Mouse (Mus musculus) hindbrain, embryonic 14.5 days (tissue): ENCODE data around the gene Ankrd33b. TPM values are rescaled to one million over a fixed set of nuclear protein-coding genes. Genes with fewer than 3 reads are reported as not detected.

Source experiments
- ATAC-seq: fragments of 200-750 bp; cut with Nextera tagmentation; 2 replicates; pipeline ENCODE4 v1.8.0; 2017; ENCODE audit warnings: moderate number of reproducible peaks, mild to moderate bottlenecking, moderate TSS enrichment, moderate library complexity; ENCODE audit not compliant: low FRiP score
- DNase-seq: peaks from one replicate; pipeline ENCODE4 v3.0.0-alpha.2; 2015; ENCODE audit warnings: low spot score
- H3K27ac ChIP-seq: fragments of 300-500 bp; sonication (generic); 2 replicates; pipeline ENCODE4 v1.5.1; 2014; ENCODE audit warnings: mild to moderate bottlenecking, moderate library complexity
- H3K27me3 ChIP-seq: fragments of 300-500 bp; sonication (generic); 2 replicates; pipeline ENCODE4 v1.6.1; 2014; ENCODE audit warnings: mild to moderate bottlenecking, low read length, mixed read lengths; ENCODE audit not compliant: control insufficient read depth, insufficient read depth
- H3K36me3 ChIP-seq: fragments of 300-500 bp; sonication (generic); replicated peaks from 2 replicates; pipeline ENCODE4 v1.6.1; 2014; ENCODE audit not compliant: control insufficient read depth, insufficient read depth
- H3K4me1 ChIP-seq: fragments of 300-500 bp; sonication (generic); replicated peaks from 2 replicates; pipeline ENCODE4 v1.6.1; 2014; ENCODE audit warnings: antibody characterized with exemption, low read length, mixed read lengths; ENCODE audit not compliant: control insufficient read depth, insufficient read depth
- H3K4me2 ChIP-seq: fragments of 300-500 bp; sonication (generic); replicated peaks from 2 replicates; pipeline ENCODE4 v1.6.1; 2014; ENCODE audit warnings: mild to moderate bottlenecking, moderate library complexity
- H3K4me3 ChIP-seq: fragments of 300-500 bp; sonication (generic); replicated peaks from 2 replicates; pipeline ENCODE4 v1.5.1; 2014; ENCODE audit warnings: mild to moderate bottlenecking, low read length
- H3K9ac ChIP-seq: fragments of 300-500 bp; sonication (generic); 2 replicates; pipeline ENCODE4 v1.6.1; 2014
- H3K9me3 ChIP-seq: fragments of 300-500 bp; sonication (generic); 2 replicates; pipeline ENCODE4 v1.6.1; 2016; ENCODE audit warnings: low read length; ENCODE audit not compliant: control insufficient read depth
- WGBS: fragments of 180-500 bp; shearing (Covaris S2); extraction: QIAGEN DNeasy Blood & Tissue Kit; methylation state at CpG from one replicate; pipeline ENCODE4 v1.1.7; 2014; 5-methylcytosine and 5-hydroxymethylcytosine counted together
- polyA plus RNA-seq: library from polyadenylated mRNA; unstranded; fragments of >200 nt; fragmentation: Nextera tagmentation; extraction: Ambion mirVana; gene quantifications from 2 replicates; pipeline ENCODE4 v1.2.1, GENCODE M21; 2014

The Ankrd33b gene
- polyA plus RNA-seq, 1 experiment from 2014 or later: 1.3 TPM

- Histone ChIP-seq H3K4me3 (no peak overlapping the region), H3K36me3 (no peaks in the 10 kb centered on the region), H3K27ac (no peak overlapping the region), H3K27me3 (no peaks in the 10 kb centered on the region), H3K9ac (no peak overlapping the region), H3K4me2 (no peak overlapping the region), H3K4me1 (no peaks in the 10 kb centered on the region), H3K9me3 (no peaks in the 10 kb centered on the region; the same call in 1 of the 2 replicates)
- WGBS: 32% methylated on average over 6 of the region's 6 CpGs
- DNase-seq: no peak
- ATAC-seq: no peak
Measured at GRCm38 (mm10) chr15:31305181-31305580, 62.3 kb downstream of the Ankrd33b start.

DNA sequence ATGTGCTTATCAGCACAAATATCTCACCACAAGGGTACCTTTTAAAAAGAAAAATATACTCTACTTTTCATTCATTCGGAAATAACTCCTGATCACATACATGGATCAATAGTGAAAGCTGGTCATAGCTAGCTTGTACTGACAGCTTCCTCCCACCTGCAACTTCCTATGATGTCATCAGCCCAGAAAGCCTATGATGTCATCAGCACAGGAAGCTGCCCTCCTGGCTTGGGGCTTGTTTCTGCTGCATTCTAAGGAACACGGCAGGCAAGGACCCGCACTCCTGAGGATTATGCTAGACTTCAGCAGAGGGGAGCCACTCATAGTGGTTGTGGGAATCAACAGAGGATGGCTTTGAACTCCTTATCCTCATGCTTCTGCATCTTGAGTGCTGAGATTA lies 63.2 kb downstream of the Ankrd33b start:
- ATAC-seq (no peak), DNase-seq (no peak)
- no peaks in the 10 kb centered on the region for H3K36me3 ChIP-seq
- no peak overlapping the region for H3K9ac ChIP-seq
- 92% methylated on average over 3 of the region's 3 CpGs for WGBS
- H3K4me3 ChIP-seq: no peak overlapping the region
- no peak overlapping the region for H3K4me2 ChIP-seq
- no peak overlapping the region for H3K27ac ChIP-seq
- no peaks in the 10 kb centered on the region for H3K27me3 ChIP-seq
- H3K9me3 ChIP-seq: no peaks in the 10 kb centered on the region; the same call in 1 of the 2 replicates
- 0 out of 2 replicates have a peak, but pooled peaks cover 6% of the 10 kb centered on the region for H3K4me1 ChIP-seq

DNA sequence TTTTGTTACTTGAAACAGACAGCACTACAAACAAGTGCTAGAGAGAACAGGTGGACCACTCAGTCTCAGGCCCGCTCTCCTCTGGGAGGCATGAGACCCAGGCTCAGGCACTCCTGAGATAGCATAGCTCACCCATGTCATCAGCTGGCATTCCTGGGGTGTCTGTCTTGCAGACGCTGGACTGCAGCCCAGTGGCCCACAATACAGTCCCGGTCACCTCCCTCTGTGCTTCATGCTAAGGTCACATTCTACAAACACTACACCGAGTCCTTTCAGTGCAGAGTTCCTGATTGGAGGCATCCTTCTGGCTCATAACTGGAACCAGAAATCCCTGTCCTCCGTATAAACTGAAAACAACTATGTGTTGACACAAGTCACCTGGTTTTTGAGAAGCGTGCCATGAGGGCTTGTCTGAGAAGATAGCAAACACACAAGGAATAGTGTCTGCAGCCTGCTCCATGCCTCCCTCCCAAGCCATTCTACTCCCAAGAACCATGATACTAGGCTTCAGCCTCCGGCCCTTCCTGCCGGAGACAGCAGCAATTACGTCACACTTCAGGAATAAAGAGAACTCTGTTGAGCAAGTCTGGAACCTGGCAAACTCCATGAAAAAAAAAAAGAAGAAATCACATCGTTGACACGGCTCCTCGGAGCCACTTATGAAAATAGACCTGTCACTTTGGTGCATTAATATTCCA lies 65.1 kb downstream of the Ankrd33b start:
- no peak overlapping the region for H3K9ac ChIP-seq
- no peak for DNase-seq
- no peak for ATAC-seq
- H3K9me3 ChIP-seq: no peaks in the 10 kb centered on the region
- no peaks in the 10 kb centered on the region for H3K36me3 ChIP-seq
- no peak overlapping the region for H3K4me2 ChIP-seq
- 73% methylated on average over 12 of the region's 12 CpGs for WGBS
- H3K4me1 ChIP-seq: peaks cover 11% of the 10 kb centered on the region; the same call in 1 of the 2 replicates
- no peak overlapping the region for H3K4me3 ChIP-seq
- H3K27ac ChIP-seq: no peak overlapping the region
- H3K27me3 ChIP-seq: peaks cover 7% of the 10 kb centered on the region; the same call in 1 of the 2 replicates

DNA sequence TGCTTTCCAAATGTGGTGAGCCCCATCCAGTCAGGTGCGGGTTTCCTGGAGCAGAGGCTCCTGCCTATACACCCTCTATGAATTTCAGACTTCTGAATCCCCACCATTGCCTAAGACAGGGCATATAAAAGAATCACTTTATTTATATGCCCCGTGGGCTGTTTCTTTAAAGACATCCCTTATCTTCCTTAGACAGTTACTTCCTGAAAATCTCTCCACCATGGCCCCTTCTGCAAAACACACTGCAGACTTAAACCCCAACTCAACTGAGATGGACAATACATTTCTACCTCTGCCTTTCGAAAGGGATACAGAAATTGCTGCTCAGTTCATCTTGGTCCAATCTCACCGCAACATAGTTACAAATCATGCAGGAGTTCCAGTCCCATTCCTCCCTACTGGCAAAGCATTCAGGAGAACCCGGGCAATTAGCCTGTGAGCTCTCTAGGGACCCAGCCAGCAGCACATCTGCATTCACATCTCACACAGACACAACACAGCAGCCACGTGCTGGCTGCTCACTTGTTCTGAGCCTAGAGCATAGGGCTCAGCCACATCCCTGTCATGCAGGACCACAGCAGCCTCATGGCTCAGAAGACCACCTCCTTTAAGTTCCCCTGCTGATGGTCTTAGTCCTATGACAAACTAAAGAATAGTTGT lies 68.1 kb downstream of the Ankrd33b start:
- ATAC-seq (peak; percentile 41; the same call in 1 of the 2 replicates), DNase-seq (no peak)
- H3K4me2 ChIP-seq: no peak overlapping the region
- H3K9ac ChIP-seq: no peak overlapping the region
- H3K4me1 ChIP-seq: peaks cover 12% of the 10 kb centered on the region; the same call in 1 of the 2 replicates
- no peaks in the 10 kb centered on the region for H3K9me3 ChIP-seq
- H3K36me3 ChIP-seq: no peaks in the 10 kb centered on the region
- H3K27me3 ChIP-seq: peaks cover 21% of the 10 kb centered on the region
- WGBS: 51% methylated on average over 6 of the region's 6 CpGs
- no peak overlapping the region for H3K27ac ChIP-seq
- H3K4me3 ChIP-seq: no peak overlapping the region

DNA sequence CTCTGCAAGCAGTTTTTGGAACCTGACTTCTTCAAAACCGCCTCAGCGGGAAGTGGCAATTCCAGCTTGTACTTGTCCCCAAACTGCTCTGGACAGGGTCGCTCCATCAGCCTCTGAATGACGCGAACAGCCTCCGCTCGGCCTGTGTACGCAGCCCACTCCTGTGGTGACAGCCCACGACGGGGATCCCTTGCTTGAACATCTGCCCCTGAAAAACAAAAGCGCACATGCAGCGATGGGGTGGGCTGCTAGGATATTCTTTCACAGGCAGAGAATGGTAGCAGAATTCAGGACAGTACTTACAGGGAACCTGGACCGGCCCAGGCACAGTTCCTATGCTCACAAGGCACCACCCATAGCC lies 69.8 kb downstream of the Ankrd33b start:
- H3K9me3 ChIP-seq: no peaks in the 10 kb centered on the region
- H3K27ac ChIP-seq: no peak overlapping the region
- 14% methylated on average over 13 of the region's 13 CpGs for WGBS
- peak overlapping the region; percentile 32 for H3K4me3 ChIP-seq
- H3K27me3 ChIP-seq: peaks cover 21% of the 10 kb centered on the region
- no peak for DNase-seq
- peak overlapping the region; percentile 66 for H3K4me2 ChIP-seq
- H3K9ac ChIP-seq: peak overlapping the region; percentile 51; the same call in 1 of the 2 replicates
- H3K36me3 ChIP-seq: no peaks in the 10 kb centered on the region
- ATAC-seq: peak; percentile 38; the same call in 1 of the 2 replicates
- peaks cover 12% of the 10 kb centered on the region; the same call in 1 of the 2 replicates for H3K4me1 ChIP-seq

- Histone ChIP-seq H3K27ac (no peak overlapping the region), H3K27me3 (peaks cover 21% of the 10 kb centered on the region), H3K36me3 (no peaks in the 10 kb centered on the region), H3K4me1 (peaks cover 12% of the 10 kb centered on the region; the same call in 1 of the 2 replicates), H3K9me3 (no peaks in the 10 kb centered on the region), H3K4me2 (peak overlapping the region; percentile 66), H3K9ac (peak overlapping the region; percentile 51), H3K4me3 (peak overlapping the region; percentile 32)
- WGBS: 9% methylated on average over 40 of the region's 40 CpGs
- peak; percentile 35; the same call in 1 of the 2 replicates for ATAC-seq
- DNase-seq: no peak
Measured at GRCm38 (mm10) chr15:31296882-31297776, 70.4 kb downstream of the Ankrd33b start.

DNA sequence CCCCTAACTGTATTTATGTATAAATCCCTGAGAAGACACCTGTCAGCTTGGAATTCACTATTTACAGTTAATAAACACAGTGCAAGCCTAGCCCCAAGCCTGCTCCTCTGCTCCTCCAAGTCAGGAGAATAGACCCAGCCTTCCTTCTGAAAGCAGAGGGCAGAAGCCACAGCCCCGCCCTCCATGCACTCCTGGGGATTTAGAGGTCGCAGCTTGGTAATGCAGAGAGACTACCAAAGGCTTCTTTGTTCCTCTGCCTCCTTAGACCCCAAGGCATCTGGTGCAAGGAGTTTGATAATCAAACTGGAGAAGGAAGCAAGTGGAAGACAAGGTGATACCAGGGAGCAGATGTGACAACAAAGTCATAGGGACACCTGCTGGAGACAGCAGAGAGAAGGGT lies 73.2 kb downstream of the Ankrd33b start:
- Histone ChIP-seq H3K9ac (no peak overlapping the region), H3K4me3 (no peak overlapping the region), H3K27ac (no peak overlapping the region), H3K9me3 (no peaks in the 10 kb centered on the region), H3K27me3 (peaks cover 21% of the 10 kb centered on the region), H3K4me2 (no peak overlapping the region), H3K4me1 (peaks cover 6% of the 10 kb centered on the region; the same call in 1 of the 2 replicates), H3K36me3 (no peaks in the 10 kb centered on the region)
- ATAC-seq: no peak
- DNase-seq: no peak
- 8% methylated on average over 2 of the region's 2 CpGs for WGBS

DNA sequence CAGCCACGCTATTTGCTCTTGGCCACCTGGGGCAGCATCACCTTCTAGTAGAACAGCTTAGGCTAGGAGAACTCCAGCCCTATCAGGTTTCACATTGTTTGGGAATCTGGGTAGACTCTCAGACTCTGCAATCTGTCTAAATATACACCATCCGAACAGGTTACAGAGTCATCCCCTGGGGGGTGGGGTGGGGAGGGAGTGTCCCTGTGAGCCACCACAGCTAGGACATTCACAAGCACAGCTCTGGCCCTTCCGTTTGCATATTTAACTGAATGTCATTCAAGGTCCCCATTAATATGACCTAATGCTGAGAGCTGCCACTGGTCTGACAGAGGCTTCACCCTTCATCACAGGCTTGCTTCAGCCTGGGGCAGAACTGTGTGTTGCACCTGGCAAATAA lies 74.9 kb downstream of the Ankrd33b start:
- Histone ChIP-seq H3K27ac (no peak overlapping the region), H3K27me3 (peaks cover 16% of the 10 kb centered on the region), H3K4me1 (peaks cover 2% of the 10 kb centered on the region; the same call in 1 of the 2 replicates), H3K4me3 (no peak overlapping the region), H3K36me3 (no peaks in the 10 kb centered on the region), H3K9ac (no peak overlapping the region), H3K9me3 (no peaks in the 10 kb centered on the region), H3K4me2 (no peak overlapping the region)
- no peak for DNase-seq
- 51% methylated on average over 3 of the region's 3 CpGs for WGBS
- no peak for ATAC-seq

DNA sequence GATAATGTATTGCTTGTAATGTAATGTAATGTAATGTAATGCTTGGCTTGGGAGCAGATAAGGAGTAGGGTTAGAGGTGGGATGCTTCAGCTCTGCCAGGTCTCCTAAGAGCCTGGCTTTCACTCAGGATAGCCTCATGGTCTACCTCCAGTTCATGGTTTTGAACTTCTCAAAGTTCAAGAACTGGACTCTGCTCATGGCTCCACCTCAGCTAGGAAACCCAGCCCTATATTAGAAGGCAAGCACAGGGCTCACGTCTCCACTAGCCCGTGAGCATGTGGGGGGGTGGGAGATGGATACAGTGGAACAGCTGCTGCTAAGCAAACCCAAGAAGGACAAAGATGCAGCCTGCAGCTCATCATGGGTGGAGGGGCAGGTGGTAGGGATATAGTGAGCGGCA lies 81.8 kb downstream of the Ankrd33b start:
- Histone ChIP-seq H3K4me1 (no peaks in the 10 kb centered on the region; the same call in none of the 2 replicates), H3K36me3 (no peaks in the 10 kb centered on the region), H3K27me3 (no peaks in the 10 kb centered on the region), H3K9ac (no peak overlapping the region), H3K4me2 (no peak overlapping the region), H3K27ac (no peak overlapping the region), H3K4me3 (no peak overlapping the region), H3K9me3 (no peaks in the 10 kb centered on the region)
- no peak for DNase-seq
- ATAC-seq: no peak
- 91% methylated on average over 3 of the region's 3 CpGs for WGBS
